Mouse (Mus musculus) small intestine, adult 2 months (tissue): ENCODE measurements around the gene Rpl28. TPM values are rescaled to one million over a fixed set of nuclear protein-coding genes. Genes with fewer than 3 reads are reported as not detected.

Experiments
- H3K27ac ChIP-seq: fragments of 200-500 bp; 2 replicates; pipeline ENCODE4 v1.5.1; 2012; ENCODE audit warnings: low read depth, low read length, control low read depth, inconsistent platforms; ENCODE audit not compliant: insufficient read depth
- H3K27me3 ChIP-seq: fragments of 200-500 bp; 2 replicates; pipeline ENCODE4 v1.6.1; 2012; ENCODE audit warnings: mild to moderate bottlenecking, moderate library complexity, low read length, inconsistent platforms; ENCODE audit not compliant: control insufficient read depth, insufficient read depth
- H3K36me3 ChIP-seq: fragments of 200-500 bp; 2 replicates; pipeline ENCODE4 v1.6.1; 2012; ENCODE audit warnings: mild to moderate bottlenecking, low read length, control low read depth, inconsistent platforms; ENCODE audit not compliant: control insufficient read depth, insufficient read depth
- H3K4me1 ChIP-seq: fragments of 200-500 bp; 2 replicates; pipeline ENCODE4 v1.6.1; 2012; ENCODE audit warnings: low read length, inconsistent platforms, mixed read lengths; ENCODE audit not compliant: control insufficient read depth, insufficient read depth, insufficient read length
- H3K4me3 ChIP-seq: fragments of 200-500 bp; 2 replicates; pipeline ENCODE4 v1.5.1; 2012; ENCODE audit warnings: low read depth, mild to moderate bottlenecking, control low read depth, inconsistent platforms, low read length, moderate library complexity
- CTCF ChIP-seq: fragments of 200-500 bp; IDR thresholded peaks from 2 replicates; pipeline ENCODE4 v1.5.1; 2012; ENCODE audit warnings: low read depth, mild to moderate bottlenecking, control low read depth, inconsistent platforms, low read length, moderate library complexity, mixed read lengths; ENCODE audit not compliant: insufficient replicate concordance, insufficient read length; ENCODE audit errors: extremely low read depth
- POLR2A ChIP-seq: fragments of 200-500 bp; IDR thresholded peaks from 2 replicates; pipeline ENCODE4 v1.6.1; 2012; ENCODE audit warnings: low read depth, mild to moderate bottlenecking, control low read depth, inconsistent platforms, low read length, moderate library complexity
- WGBS: fragments of 180-500 bp; shearing (Covaris S2); methylation state at CpG from one replicate; pipeline ENCODE4 v1.1.7; 2018; 5-methylcytosine and 5-hydroxymethylcytosine counted together
- polyA plus RNA-seq: library from polyadenylated mRNA; depleted of rRNA; stranded (reverse); fragments of >200 nt; gene quantifications from 2 replicates; pipeline ENCODE4 v1.2.3, GENCODE M21; 2012

Rpl28 gene
- polyA plus RNA-seq, 1 experiment = 355 TPM

- Histone ChIP-seq H3K27me3 (peaks cover 35% of the 10 kb centered on the region), H3K4me3 (peak overlapping the region; percentile 63), H3K27ac (no peak overlapping the region), H3K36me3 (no peaks in the 10 kb centered on the region), H3K4me1 (no peaks in the 10 kb centered on the region; the same call in none of the 2 replicates)
- TF ChIP-seq POLR2A = no peak
- TF ChIP-seq CTCF = no peak
- 2% methylated on average over 55 of the region's 56 CpGs for WGBS
Measured at GRCm38 (mm10) chr7:4776861-4777830, 15.5 kb upstream of the Rpl28 start.

DNA sequence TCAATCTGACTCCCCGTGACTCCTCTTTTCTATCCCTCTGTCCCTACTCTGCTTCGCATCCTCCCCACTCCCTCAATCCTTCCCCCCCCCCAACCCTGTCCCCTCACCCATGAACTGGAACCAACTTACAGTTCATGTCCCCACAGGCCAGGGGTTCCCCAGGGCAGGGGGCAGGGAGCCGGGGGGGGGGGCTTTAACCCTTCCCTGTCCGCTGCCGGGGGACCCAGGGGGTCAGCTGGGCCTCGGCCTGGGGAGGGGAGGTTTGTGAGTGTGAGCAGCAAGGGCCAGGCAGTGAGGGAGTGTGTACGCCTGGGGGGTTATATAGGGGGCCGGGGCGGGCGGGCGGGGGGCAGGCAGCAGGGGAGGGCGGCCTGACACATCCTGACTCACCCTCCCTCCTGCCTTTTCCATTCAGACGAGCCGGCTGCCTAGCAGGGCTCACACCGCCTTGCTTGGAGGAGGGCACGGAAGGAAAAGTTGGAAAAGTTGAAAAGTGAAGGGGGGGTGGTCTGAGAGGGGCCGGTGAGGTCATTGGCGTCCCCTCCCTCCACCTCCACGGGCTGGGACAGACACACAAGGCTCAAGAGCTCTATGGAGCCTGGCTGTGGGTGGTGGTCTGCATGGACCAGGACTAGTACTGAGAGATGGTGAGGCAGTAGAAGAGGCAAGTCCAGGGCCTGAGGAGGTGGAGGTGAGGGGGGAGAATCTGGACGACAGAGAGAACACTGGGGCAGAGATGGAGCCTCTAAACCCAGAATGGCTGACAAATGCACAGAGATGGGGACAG is 14.6 kb upstream of the Rpl28 start:
- H3K27me3 ChIP-seq = peaks cover 35% of the 10 kb centered on the region
- TF ChIP-seq POLR2A (no peak), CTCF (no peak)
- no peaks in the 10 kb centered on the region; the same call in none of the 2 replicates for H3K4me1 ChIP-seq
- WGBS = 21% methylated on average over 19 of the region's 20 CpGs
- H3K36me3 ChIP-seq = no peaks in the 10 kb centered on the region
- H3K27ac ChIP-seq = no peak overlapping the region
- H3K4me3 ChIP-seq = no peak overlapping the region

DNA sequence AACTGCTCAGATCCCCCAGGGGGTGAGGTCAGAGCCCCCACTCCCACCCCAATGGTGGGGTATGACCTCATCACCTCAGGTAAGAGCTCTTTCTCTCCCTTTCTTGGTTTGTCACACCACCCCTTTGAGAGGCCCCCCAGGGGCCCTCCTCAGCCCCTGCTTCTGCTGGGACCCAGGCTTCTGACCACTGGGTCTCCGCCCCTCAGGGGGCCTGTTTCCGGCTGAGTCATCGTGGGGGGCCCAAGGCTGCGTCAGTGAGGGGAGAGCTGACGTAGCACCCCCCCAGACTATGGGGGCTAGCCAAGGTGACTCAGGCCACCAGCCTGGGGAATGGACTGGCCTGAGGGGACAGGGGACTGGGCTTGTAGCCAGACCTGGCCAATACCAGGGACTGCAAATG is 12.8 kb upstream of the Rpl28 start:
- H3K27ac ChIP-seq = no peak overlapping the region

DNA sequence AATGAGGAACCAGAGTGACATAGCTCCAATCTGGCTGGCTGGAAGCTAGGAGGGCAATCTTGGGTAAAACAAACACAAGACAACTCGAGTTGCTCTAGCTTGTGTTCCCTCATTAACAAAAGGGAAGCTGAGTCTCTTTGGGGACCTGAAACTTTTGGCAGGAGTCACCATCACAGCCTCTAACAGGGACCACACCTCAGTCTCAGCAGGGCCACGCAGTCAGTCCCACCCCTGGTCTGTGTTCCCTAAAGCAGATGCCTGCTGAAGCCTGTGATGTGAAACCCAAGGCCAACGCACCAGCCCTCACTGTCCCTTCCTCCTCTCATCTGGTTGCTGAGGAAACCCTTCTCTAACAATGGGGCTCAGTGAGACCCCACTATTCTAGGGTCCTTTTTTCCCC is 10.5 kb upstream of the Rpl28 start:
- H3K36me3 ChIP-seq = peaks cover 8% of the 10 kb centered on the region
- no peak for TF ChIP-seq CTCF
- no peak for TF ChIP-seq POLR2A
- H3K27ac ChIP-seq = no peak overlapping the region
- H3K4me1 ChIP-seq = no peaks in the 10 kb centered on the region; the same call in 1 of the 2 replicates
- peaks cover 18% of the 10 kb centered on the region for H3K27me3 ChIP-seq
- H3K4me3 ChIP-seq = no peak overlapping the region
- 32% methylated on average over 3 of the region's 3 CpGs for WGBS

More for the DNA sequence above, 12.8 kb upstream of the Rpl28 start:
- WGBS = 26% methylated on average over 5 of the region's 5 CpGs
- Histone ChIP-seq H3K4me3 (no peak overlapping the region), H3K27me3 (peaks cover 35% of the 10 kb centered on the region), H3K4me1 (no peaks in the 10 kb centered on the region; the same call in none of the 2 replicates), H3K36me3 (peaks cover 5% of the 10 kb centered on the region)
- TF ChIP-seq CTCF = no peak

- no peaks in the 10 kb centered on the region for H3K4me1 ChIP-seq
- H3K4me3 ChIP-seq = no peak within 1 kb of the TSS
- WGBS = 73% methylated on average over 2 of the region's 2 CpGs
- H3K27me3 ChIP-seq = peaks cover 12% of the 10 kb centered on the region
- H3K27ac ChIP-seq = no peak within 1 kb of the TSS
- TF ChIP-seq CTCF = no peak
- no peak for TF ChIP-seq POLR2A
- peaks cover 8% of the 10 kb centered on the region for H3K36me3 ChIP-seq
Measured at GRCm38 (mm10) chr7:4782759-4783158, 9.9 kb upstream of the Rpl28 start, which contains the start of the genes Il11 and Tmem190. Gene Il11 (minus strand): TSS chr7:4782859. Gene Tmem190 (plus strand): TSS chr7:4782937.

GRCm38 (mm10) chr7:4783667-4784268 is 8.9 kb upstream of the Rpl28 start:
- TF ChIP-seq CTCF = no peak
- TF ChIP-seq POLR2A = no peak
- H3K27me3 ChIP-seq = peaks cover 6% of the 10 kb centered on the region; the same call in 1 of the 2 replicates
- WGBS = 87% methylated on average over 14 of the region's 14 CpGs
- H3K4me3 ChIP-seq = no peak overlapping the region
- peaks cover 8% of the 10 kb centered on the region for H3K36me3 ChIP-seq
- no peaks in the 10 kb centered on the region; the same call in 1 of the 2 replicates for H3K4me1 ChIP-seq
- H3K27ac ChIP-seq = no peak overlapping the region
